Mouse (Mus musculus): Measurements from ENCODE around the gene Itpk1. TPM values are rescaled to one million over a fixed set of nuclear protein-coding genes. Genes with fewer than 3 reads are reported as not detected.

Itpk1 gene
- polyA plus RNA-seq, 1 experiment from 2014 or later, result 5.8 TPM

- no peaks in the 10 kb centered on the region for H3K9me3 ChIP-seq (ENCODE audit: control insufficient read depth, low read length)
- ATAC-seq (replicated peaks; ENCODE audit: low FRiP score), result peak; percentile 69; the same call in 1 of the 2 replicates
- no peaks in the 10 kb centered on the region for H3K4me1 ChIP-seq (replicated peaks; ENCODE audit: control insufficient read depth, insufficient read depth, low read length)
- H3K4me2 ChIP-seq, result no peak overlapping the region
- no peak overlapping the region for H3K4me3 ChIP-seq (ENCODE audit: low read depth, low read length)
- 34% methylated on average over 13 of the region's 13 CpGs for WGBS
- no peak overlapping the region for H3K9ac ChIP-seq (ENCODE audit: low read depth, low read length)
- DNase-seq (ENCODE audit: low spot score), result no peak
- H3K36me3 ChIP-seq (ENCODE audit: control insufficient read depth, insufficient read depth, low read length), result no peaks in the 10 kb centered on the region
- H3K27me3 ChIP-seq (replicated peaks; ENCODE audit: control insufficient read depth, insufficient read depth, low read length), result no peaks in the 10 kb centered on the region
- H3K27ac ChIP-seq (ENCODE audit: low read depth, low read length), result no peak overlapping the region
These were observed 15.0 kb upstream of the Itpk1 start for GRCm38 (mm10) chr12:102719552-102720315.

GRCm38 (mm10) chr12:102714654-102715395 is 10.1 kb upstream of the Itpk1 start:
- WGBS, result 80% methylated on average over 10 of the region's 10 CpGs
- ATAC-seq (replicated peaks; ENCODE audit: low FRiP score), result no peak
- no peak for DNase-seq (ENCODE audit: low spot score)

GRCm38 (mm10) chr12:102714116-102714515 is 9.4 kb upstream of the Itpk1 start:
- WGBS, result 76% methylated on average over 2 of the region's 2 CpGs
- Histone ChIP-seq H3K36me3 (ENCODE audit: control insufficient read depth, insufficient read depth, low read length) (no peaks in the 10 kb centered on the region), H3K4me3 (ENCODE audit: low read depth, low read length) (no peak overlapping the region), H3K4me2 (no peak overlapping the region), H3K4me1 (replicated peaks; ENCODE audit: control insufficient read depth, insufficient read depth, low read length) (no peaks in the 10 kb centered on the region), H3K9ac (ENCODE audit: low read depth, low read length) (no peak overlapping the region), H3K9me3 (ENCODE audit: control insufficient read depth, low read length) (no peaks in the 10 kb centered on the region), H3K27me3 (replicated peaks; ENCODE audit: control insufficient read depth, insufficient read depth, low read length) (no peaks in the 10 kb centered on the region), H3K27ac (ENCODE audit: low read depth, low read length) (no peak overlapping the region)
- DNase-seq (ENCODE audit: low spot score) (no peak), ATAC-seq (replicated peaks; ENCODE audit: low FRiP score) (no peak)

More at GRCm38 (mm10) chr12:102714654-102715395, 10.1 kb upstream of the Itpk1 start:
- no peaks in the 10 kb centered on the region for H3K36me3 ChIP-seq (ENCODE audit: control insufficient read depth, insufficient read depth, low read length)
- no peaks in the 10 kb centered on the region for H3K9me3 ChIP-seq (ENCODE audit: control insufficient read depth, low read length)
- no peak overlapping the region for H3K4me2 ChIP-seq
- H3K4me1 ChIP-seq (replicated peaks; ENCODE audit: control insufficient read depth, insufficient read depth, low read length), result no peaks in the 10 kb centered on the region
- no peak overlapping the region for H3K27ac ChIP-seq (ENCODE audit: low read depth, low read length)
- no peak overlapping the region for H3K4me3 ChIP-seq (ENCODE audit: low read depth, low read length)
- no peak overlapping the region for H3K9ac ChIP-seq (ENCODE audit: low read depth, low read length)
- no peaks in the 10 kb centered on the region for H3K27me3 ChIP-seq (replicated peaks; ENCODE audit: control insufficient read depth, insufficient read depth, low read length)

GRCm38 (mm10) chr12:102713153-102713865 is 8.6 kb upstream of the Itpk1 start:
- H3K4me2 ChIP-seq, result no peak overlapping the region
- ATAC-seq (replicated peaks; ENCODE audit: low FRiP score) (no peak), DNase-seq (ENCODE audit: low spot score) (no peak)
- no peaks in the 10 kb centered on the region for H3K27me3 ChIP-seq (replicated peaks; ENCODE audit: control insufficient read depth, insufficient read depth, low read length)
- 61% methylated on average over 20 of the region's 20 CpGs for WGBS
- H3K4me3 ChIP-seq (ENCODE audit: low read depth, low read length), result no peak overlapping the region
- no peaks in the 10 kb centered on the region for H3K4me1 ChIP-seq (replicated peaks; ENCODE audit: control insufficient read depth, insufficient read depth, low read length)
- H3K36me3 ChIP-seq (ENCODE audit: control insufficient read depth, insufficient read depth, low read length), result no peaks in the 10 kb centered on the region
- H3K27ac ChIP-seq (ENCODE audit: low read depth, low read length), result 0 out of 2 replicates have a peak overlapping the region, but pooled peaks have one; percentile 7
- no peaks in the 10 kb centered on the region for H3K9me3 ChIP-seq (ENCODE audit: control insufficient read depth, low read length)
- no peak overlapping the region for H3K9ac ChIP-seq (ENCODE audit: low read depth, low read length)

- no peak overlapping the region for H3K27ac ChIP-seq (ENCODE audit: low read depth, low read length)
- ATAC-seq (replicated peaks; ENCODE audit: low FRiP score) (no peak), DNase-seq (ENCODE audit: low spot score) (no peak)
- no peak overlapping the region for H3K9ac ChIP-seq (ENCODE audit: low read depth, low read length)
- no peaks in the 10 kb centered on the region for H3K36me3 ChIP-seq (ENCODE audit: control insufficient read depth, insufficient read depth, low read length)
- no peak overlapping the region for H3K4me2 ChIP-seq
- H3K4me3 ChIP-seq (ENCODE audit: low read depth, low read length), result no peak overlapping the region
- no peaks in the 10 kb centered on the region for H3K9me3 ChIP-seq (ENCODE audit: control insufficient read depth, low read length)
- WGBS, result 65% methylated on average over 4 of the region's 4 CpGs
- no peaks in the 10 kb centered on the region for H3K4me1 ChIP-seq (replicated peaks; ENCODE audit: control insufficient read depth, insufficient read depth, low read length)
- H3K27me3 ChIP-seq (replicated peaks; ENCODE audit: control insufficient read depth, insufficient read depth, low read length), result no peaks in the 10 kb centered on the region
These were observed 6.2 kb upstream of the Itpk1 start for GRCm38 (mm10) chr12:102710851-102711375.

GRCm38 (mm10) chr12:102709896-102710295 is 5.2 kb upstream of the Itpk1 start:
- 86% methylated on average over 5 of the region's 5 CpGs for WGBS
- ATAC-seq (replicated peaks; ENCODE audit: low FRiP score) (no peak), DNase-seq (ENCODE audit: low spot score) (no peak)
- Histone ChIP-seq H3K27me3 (replicated peaks; ENCODE audit: control insufficient read depth, insufficient read depth, low read length) (no peaks in the 10 kb centered on the region), H3K27ac (ENCODE audit: low read depth, low read length) (no peak overlapping the region), H3K4me1 (replicated peaks; ENCODE audit: control insufficient read depth, insufficient read depth, low read length) (peaks cover 6% of the 10 kb centered on the region), H3K36me3 (ENCODE audit: control insufficient read depth, insufficient read depth, low read length) (no peaks in the 10 kb centered on the region), H3K4me3 (ENCODE audit: low read depth, low read length) (no peak overlapping the region), H3K4me2 (no peak overlapping the region), H3K9me3 (ENCODE audit: control insufficient read depth, low read length) (no peaks in the 10 kb centered on the region), H3K9ac (ENCODE audit: low read depth, low read length) (no peak overlapping the region)

- H3K27me3 ChIP-seq (replicated peaks; ENCODE audit: control insufficient read depth, insufficient read depth, low read length), result no peaks in the 10 kb centered on the region
- H3K9me3 ChIP-seq (ENCODE audit: control insufficient read depth, low read length), result no peaks in the 10 kb centered on the region
- H3K9ac ChIP-seq (ENCODE audit: low read depth, low read length), result no peak overlapping the region
- no peak overlapping the region for H3K27ac ChIP-seq (ENCODE audit: low read depth, low read length)
- ATAC-seq (replicated peaks; ENCODE audit: low FRiP score), result no peak
- H3K4me2 ChIP-seq, result no peak overlapping the region
- peaks cover 14% of the 10 kb centered on the region for H3K4me1 ChIP-seq (replicated peaks; ENCODE audit: control insufficient read depth, insufficient read depth, low read length)
- H3K4me3 ChIP-seq (ENCODE audit: low read depth, low read length), result no peak overlapping the region
- DNase-seq (ENCODE audit: low spot score), result no peak
- WGBS, result 75% methylated on average over 11 of the region's 11 CpGs
- no peaks in the 10 kb centered on the region for H3K36me3 ChIP-seq (ENCODE audit: control insufficient read depth, insufficient read depth, low read length)
These were observed 3.5 kb upstream of the Itpk1 start for GRCm38 (mm10) chr12:102708220-102708619.

GRCm38 (mm10) chr12:102706833-102707463 is 2.2 kb upstream of the Itpk1 start:
- Histone ChIP-seq H3K27ac (ENCODE audit: low read depth, low read length) (no peak overlapping the region), H3K4me1 (replicated peaks; ENCODE audit: control insufficient read depth, insufficient read depth, low read length) (peaks cover 20% of the 10 kb centered on the region), H3K36me3 (ENCODE audit: control insufficient read depth, insufficient read depth, low read length) (no peaks in the 10 kb centered on the region), H3K4me2 (no peak overlapping the region), H3K4me3 (ENCODE audit: low read depth, low read length) (no peak overlapping the region), H3K27me3 (replicated peaks; ENCODE audit: control insufficient read depth, insufficient read depth, low read length) (no peaks in the 10 kb centered on the region), H3K9me3 (ENCODE audit: control insufficient read depth, low read length) (no peaks in the 10 kb centered on the region), H3K9ac (ENCODE audit: low read depth, low read length) (no peak overlapping the region)
- ATAC-seq (replicated peaks; ENCODE audit: low FRiP score) (no peak), DNase-seq (ENCODE audit: low spot score) (no peak)
- 85% methylated on average over 10 of the region's 10 CpGs for WGBS

Data from liver, embryonic 11.5 days (tissue).